Mouse (Mus musculus) c-Kit-positive CD71-positive TER-119-negative erythroid progenitor cells, embryonic 14.5 days (primary cell): ENCODE measurements around the gene Slc22a12.
A peak's percentile ranks its signal among the peaks of the same experiment; 100 is the strongest.

Experiments
- DNase-seq: peaks from one replicate; pipeline ENCODE4 v3.0.0-alpha.2; 2013; ENCODE audit warnings: low read depth

Gene Slc22a12

DNA sequence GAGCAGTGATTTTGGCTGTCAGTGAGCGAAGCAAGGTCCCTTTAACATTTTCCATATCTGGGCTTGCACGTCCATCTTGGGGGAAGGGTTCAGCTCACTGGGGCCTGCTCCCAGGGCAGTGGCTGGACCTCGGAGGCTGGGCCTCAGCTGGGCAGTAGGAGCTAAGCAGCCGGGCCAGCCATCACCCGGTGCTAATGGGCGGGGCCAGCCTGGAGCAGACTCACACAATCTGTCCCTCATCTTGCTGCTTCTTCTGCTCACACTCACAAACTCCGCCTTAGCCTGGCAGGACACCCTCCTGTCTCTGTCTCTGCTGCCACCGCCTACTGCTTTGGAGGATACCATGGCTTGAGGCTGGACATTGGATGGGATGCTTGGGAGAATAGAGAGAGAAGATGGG lies 26.7 kb downstream of the Slc22a12 start:
- no peak for DNase-seq

DNA sequence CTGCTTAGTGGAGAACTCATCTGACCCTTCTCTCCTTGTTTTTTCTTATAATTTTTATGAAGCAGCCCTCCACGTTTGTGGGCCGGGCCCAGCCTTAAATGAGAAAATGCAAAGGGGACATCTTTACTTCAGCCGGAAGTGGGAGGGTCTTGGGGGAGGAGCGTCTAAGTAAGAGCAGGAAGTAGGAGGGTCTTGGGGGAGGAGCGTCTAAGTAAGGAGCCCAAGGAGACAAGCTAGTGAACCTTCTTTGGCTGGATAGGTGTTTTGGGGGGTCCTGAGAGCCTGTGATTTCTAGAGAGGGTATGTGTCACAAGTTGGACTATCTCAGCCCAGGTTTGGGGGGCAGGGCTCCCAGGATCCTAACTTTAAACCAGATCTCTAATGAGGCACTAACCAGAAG lies 27.4 kb downstream of the Slc22a12 start:
- no peak for DNase-seq

DNA sequence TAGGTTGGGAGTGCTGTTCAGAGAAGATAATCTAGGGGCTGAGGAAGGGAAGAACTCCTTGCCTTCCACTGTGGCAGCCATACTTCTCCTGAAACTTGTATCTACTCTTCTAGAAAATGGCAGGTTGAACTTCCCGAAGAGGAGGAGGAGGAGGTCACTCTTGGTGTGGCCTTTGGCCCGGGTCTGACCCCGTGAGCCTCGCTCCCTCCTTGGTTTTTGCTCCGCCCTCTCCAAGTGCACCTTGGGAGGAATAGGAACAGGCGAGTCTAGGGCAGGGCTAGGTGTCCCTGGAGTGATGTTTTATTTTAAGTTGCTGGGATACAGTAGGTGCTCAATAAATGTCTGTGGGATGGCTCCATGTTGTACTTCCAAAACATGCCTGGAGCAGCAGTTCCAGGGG lies 27.9 kb downstream of the Slc22a12 start:
- DNase-seq, result no peak

DNA sequence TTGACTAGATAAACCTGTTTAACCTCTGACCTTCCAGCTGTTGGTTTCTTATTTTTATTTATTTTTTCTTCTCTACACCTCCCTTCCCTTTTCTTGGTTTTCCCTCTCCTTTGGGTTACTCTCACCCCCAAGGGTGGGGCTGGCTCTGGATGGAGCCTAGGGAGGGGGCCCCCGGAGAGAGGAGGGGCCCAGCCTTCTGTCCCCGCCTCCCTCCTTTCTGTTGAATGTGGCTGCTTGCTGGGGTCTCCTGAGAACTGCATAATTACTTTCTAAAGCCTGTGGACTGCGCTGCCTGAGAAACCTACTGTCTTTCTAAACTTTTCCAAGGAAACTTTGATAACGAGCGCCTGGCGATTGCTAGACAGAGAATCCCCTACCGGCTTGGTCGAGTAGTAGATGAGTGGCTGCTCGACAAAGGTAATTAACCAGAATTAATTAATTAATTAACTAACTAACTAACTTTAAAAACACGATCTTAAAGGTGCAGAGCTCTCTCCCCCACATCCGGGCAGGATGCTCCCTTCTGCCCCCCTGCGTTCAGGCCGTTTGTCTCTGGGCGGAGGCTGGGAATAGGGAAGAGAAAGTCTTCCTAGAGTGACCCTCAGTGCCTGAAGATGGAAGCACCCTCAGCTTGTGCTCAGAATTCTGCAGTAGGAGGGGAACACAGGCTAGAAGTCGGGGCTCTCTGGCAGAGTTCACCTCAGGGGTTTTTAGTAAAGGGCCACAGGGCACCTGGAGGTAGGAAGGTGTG lies 29.3 kb downstream of the Slc22a12 start:
- no peak for DNase-seq

DNA sequence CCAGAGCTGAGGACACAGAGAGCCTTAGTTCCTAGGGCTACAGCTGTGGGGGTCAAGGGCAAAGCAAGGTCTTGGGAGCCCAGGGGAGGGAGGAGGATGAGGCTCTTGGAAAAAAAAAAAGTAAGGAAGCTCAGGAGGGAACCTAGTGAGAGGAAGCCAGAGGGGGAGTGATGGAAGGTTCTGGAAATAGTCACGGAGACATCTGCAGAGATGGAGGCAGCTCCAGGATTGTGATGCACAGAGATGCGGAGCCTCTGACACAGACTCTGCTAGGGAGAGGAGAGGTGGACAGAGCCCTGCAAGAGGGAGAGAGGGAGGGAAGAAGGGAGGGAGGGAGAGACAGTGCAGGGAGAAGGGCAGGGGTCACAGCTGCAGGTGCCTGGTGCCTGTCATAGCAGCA lies 32.3 kb downstream of the Slc22a12 start:
- DNase-seq, result no peak

DNA sequence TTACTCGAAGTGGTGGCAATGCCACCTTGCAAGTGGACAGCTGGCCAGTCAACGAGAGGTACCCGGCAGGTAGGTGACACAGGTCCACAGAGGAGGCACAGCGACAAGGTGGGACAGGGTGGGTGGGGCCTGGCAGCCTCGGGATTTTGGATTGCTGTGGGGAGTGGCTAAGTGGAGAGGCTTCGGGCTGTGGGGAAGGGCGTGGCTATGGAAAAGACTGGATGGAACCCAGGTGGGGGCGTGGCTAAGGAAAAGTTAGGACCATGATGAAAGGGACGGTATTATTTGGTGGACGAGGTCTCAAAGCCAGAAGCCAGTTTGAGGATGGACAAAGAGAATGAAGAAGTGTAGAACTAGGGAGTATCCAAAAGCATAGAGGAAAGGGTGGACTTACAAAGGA lies 33.0 kb downstream of the Slc22a12 start:
- no peak for DNase-seq

DNA sequence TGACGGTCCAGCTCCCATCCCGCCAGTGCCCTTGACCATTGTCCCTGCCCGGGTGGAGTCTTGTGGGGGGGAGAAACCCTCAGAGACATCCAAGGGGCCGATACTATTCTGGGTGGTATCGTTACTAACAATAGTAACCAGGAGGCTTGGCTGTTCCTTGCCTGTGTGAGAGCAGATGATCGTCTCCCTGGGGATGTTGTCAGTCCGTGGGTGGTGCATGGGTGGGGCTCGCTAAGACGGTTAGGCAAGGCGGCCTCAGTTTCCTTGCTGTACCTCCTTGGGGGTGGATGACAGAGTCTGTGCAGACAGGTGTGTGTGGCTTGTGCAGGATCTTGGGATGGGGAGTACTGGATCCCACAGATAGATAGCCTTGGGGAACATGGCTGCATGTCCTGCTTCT lies 35.4 kb downstream of the Slc22a12 start:
- no peak for DNase-seq

DNA sequence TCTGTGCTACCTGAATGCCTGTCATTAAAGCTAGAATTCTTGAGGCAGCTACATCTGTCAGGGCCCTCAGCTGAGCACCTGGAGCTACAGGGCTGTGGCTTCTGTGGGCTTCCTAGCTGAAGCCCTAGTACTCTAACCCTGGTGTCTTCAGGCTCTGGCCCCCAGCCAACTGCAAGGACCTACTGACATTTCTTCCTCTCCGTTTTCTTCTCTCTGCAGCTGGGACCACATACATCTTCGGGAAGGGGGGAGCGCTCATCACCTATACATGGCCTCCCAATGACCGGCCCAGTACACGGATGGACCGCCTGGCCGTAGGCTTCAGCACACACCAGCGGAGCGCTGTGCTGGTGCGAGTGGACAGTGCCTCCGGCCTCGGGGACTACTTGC lies 38.2 kb downstream of the Slc22a12 start:
- DNase-seq, result no peak

DNA sequence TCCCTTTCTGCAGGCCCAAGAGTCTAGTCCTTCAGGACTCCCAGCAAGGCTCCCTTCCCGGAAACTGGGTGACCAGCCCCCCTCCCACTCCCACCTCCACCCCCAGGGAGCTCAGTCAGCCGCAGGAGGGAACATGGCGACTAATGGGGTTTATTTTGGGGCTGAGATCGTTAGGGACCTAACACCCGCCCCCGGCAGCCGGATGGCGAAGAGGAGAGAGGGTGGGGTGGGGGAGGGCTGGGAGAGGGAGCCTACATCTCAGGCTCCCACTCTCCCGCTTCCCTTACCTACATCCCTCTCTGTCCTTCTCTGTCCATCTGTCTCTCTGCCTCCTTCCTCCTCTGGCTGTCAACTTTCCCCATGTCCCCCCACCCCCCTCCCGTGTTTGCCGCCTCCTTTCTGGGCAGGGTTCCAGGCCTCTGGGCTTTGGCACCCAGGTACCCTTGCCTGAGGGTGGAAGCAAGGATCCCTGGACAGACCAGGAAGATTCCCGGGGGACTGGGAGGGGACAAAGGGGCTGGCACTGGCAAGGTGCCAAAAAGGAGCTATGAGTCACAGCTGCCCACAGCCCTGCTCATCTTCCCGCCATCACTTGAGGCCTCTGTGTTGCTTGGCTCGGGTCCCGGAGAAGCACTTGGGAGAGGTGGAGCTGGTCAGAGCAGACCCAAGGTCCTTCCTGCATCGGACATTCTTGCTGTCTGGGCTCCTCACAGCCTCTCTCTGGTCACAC lies 38.7 kb downstream of the Slc22a12 start:
- no peak for DNase-seq

DNA sequence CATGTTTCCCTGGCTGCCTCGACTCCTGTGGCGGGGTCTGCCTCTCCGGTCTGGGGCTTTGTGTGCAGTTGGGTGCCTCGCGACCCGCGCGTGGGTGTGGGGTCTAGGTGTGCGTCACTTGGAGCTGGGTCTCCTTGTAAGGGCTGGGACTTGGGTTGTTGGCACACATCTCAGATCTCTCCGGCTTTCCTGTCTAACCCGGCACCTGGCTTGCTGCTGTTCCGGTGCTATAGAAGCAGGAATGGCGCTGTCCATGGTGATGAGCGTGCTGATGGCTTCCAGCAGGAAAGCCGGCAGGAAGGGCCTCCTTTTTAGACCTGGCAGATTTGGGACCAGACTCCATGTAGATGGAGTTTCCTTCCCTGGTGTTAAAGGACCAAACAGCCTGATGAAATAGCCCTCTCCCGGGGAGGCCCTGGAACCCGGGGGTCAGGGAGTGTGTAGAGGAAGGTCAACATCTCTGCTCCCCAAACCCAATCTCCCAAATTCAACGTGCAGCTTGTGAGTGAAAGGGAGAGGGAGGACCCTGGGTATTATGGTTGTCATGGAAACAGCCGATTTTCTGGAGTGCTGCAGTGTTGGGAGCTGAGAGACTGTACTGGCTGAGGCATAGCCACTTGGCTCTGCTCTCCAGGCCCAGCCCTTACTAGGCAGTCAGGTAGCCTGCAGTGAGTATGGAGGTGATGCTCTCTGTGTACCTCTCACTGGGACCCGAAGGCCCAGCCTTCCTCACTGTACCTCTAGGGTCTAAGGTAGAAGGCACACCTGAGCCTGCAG lies 40.1 kb downstream of the Slc22a12 start:
- DNase-seq, result peak; percentile 11

DNA sequence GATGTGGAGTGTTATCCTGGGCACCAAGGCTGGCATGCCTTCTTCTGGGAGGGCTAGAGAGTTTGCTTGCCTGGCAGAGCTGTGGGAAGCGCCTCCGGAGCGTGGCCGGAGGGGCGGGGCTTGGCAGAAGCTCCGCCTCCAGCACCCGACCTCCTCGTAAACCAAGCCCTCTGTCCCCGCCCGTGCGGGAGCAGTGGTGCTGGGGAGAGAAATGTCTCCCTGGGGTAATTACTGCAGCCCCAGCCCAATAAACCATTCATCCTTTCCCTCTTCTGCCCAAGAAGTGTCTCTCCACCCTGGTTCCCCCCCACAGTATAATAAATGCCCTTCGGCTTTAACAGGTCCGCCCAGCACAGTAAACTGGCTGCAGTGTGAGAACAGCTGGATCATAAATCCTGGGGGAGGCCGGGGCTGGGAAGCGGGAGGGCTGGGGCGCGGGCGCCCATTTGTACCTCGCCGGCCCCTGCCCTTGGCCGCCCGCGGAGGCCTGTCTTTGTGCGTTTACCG lies 40.7 kb downstream of the Slc22a12 start:
- peak; percentile 8 for DNase-seq

DNA sequence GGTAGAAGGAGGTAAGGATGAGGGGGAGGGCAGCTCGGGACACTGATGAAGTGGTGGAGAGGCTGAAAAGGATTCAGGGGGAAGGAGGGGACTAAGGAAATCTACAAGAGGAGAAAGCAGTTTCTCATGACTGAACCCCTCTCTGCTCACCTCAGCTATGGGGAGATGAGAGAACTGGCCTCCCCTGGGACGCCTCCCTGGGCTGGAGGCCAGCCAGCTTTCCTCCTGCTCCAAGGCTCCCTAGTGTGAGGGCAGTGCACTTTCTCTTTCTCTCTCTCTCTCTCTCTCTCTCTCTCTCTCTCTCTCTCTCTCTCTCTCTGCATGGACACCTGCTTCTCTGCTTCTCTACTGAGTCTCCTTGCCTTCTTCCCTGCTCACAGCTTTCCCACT lies 42.2 kb downstream of the Slc22a12 start:
- no peak for DNase-seq

DNA sequence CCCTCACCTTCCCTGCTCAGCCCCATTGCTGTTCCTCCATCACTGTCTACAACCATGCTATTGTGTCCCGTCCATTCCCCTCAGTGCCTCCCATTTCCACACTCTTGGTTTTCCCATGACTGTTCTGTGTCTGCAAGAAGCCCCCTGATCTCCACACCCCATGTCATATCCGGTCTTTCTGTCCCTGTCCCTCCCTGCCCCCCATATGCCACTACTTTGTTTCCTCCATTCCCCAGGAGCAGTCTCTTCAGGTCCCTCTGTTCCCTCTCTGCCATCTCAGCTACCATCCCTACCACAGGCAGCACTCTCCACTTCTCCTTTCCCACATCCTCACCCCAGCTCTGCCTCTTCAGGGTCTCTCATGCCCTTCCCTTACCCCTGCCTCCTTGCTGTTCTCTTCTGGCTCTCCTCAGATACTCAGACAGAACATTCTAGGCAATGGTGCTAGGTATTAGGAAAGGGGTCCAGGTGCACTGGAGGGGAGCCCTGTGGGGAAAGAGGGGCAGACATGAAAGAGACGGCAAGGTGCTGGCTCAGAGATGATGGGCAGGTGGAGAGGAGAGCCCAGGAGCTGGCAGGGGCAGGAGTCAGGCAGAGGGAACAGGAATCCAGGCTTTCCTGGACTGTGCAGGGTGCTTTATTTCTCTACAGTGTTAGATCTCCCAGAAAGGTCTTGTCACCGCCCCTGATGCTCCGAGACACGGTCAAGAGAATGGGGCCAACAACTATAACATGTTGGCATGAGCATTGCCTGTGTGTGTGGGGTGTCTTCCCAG lies 42.8 kb downstream of the Slc22a12 start:
- no peak for DNase-seq

DNA sequence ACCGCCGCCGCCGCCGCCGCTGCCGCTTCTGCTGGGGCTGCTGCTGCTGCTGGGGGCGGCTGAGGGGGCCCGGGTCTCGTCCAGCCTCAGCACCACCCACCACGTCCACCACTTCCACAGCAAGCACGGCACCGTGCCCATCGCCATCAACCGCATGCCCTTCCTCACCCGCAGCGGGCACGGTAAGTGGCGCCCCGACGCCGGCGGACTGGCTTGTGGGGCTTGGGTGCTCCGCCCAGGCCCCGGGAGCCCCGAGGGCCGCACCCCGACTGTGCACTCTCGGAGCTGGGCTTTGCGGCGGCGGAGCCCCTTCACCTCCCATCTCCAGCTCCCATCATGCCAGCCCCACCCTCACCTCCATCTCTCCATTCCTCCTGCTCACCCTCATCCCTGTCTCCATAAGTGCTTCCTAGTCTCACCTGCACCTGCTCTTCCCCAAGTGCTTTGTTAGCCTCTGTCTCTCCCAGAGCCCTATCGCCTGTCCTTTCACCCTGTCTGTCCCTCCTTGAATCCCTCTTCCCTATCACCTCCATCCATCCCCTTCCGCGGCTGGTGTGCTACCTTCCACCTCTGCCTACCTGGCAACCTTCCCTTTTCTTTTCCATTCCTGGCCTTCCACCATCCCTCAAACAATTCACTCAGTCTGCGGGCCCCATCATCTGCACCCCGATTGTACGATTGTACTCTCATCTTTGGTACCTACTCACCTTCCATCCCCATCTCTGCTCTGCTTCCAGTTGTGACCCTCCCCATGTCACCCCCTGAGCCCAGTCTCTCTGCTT lies 44.3 kb downstream of the Slc22a12 start:
- no peak for DNase-seq

DNA sequence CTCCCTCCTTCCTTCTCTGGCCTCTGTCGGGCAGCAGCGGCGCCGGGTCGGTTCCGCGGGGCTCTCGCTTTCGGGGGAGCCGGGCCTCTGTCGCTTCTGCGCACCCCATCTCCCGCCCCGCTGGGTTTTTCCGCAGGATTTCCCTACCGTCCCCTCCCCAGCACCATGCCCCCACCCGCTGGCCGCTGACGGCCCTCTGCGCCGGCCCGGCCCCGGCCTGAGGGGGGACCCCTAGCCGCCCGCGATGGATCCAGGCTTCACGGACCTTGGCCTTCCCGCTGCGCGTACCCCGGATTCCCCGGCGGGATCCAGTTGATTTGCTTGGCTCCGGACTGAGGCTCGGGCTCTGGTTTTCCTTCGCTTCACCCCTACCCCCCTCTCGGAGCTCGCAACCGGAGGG lies 45.0 kb downstream of the Slc22a12 start:
- no peak for DNase-seq

DNA sequence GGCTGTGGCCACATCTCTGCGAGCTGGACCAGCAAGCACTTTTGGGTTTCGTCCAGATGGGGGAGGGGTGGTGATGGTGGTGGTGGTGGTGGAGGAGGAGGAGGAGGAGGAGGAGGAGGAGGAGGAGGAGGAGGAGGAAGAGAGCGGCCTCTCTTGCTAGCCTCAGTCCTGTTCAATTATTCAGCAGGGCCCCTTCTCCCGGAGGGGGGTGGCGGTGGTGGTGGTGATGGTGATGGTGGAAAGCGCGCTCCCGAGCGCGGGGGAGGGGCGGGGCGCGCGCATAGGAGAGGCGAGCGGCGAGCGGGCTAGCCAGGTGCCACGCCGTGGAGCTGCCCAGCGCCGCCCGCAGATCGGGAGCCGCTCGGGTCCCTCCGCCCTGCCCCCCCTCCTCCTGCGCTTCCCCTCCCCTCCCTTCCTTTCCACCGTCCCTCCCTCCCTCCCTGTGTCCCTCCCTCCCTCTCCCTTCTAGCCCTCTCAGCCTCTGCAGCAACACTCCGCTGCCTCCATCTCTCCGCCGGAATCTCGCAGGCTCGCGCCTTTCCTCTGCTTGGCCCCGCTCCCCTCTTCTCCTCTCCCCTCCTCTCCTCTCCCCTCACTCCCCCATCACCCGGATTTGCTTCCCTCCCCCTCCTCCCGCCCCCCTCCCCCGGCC lies 45.6 kb downstream of the Slc22a12 start:
- no peak for DNase-seq

DNA sequence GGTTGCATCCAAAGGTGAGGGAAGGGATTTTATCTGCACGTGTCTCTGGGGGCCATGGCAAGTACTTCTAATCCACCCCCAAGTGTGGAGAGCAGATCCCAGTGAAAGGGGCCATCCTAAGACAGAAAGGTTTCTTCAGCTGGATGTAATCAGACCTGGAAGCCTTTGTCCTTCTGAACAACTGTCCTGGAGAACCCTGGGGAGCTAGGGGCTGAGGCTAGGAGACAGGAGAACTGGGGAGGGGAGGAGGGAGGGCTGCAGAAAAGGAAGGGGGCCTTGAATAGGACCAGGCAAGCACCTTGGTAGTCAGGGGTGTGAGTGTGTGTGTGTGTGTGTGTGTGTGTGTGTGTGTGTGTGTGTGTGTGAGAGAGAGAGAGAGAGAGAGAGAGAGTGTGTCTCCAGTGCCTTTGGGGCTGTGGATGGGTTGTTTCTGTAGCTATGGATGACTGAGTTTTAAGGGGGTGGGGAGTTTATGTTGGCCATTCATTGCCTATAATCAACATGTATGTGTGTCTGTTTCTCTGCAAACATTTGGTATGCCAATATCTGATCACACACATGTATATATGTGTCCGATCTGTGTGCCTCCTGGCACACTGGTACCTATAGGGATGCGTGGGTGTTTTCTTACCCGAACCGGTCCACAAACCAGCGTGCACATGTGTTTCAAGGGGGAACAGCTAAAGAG lies 46.2 kb downstream of the Slc22a12 start:
- DNase-seq, result no peak

DNA sequence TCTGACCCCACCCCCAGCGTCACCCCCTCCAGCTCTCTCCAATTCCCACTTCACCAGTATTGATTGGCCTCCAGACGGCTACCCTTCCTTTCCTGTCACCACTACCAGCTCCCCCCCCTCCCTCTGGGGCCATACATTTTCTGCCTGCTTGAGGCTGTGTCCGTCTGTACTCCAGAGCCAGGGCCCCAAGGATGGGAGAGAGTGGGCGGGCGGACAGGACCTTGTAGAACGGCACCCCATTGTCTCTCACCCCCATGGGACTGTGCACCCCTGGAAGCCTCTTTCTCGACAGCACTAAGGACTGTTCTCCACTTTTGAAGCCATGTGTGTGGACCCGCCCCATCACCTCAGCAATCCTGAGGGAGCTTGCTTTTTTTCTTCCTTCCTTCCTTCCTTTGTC lies 47.1 kb downstream of the Slc22a12 start:
- DNase-seq, result no peak

DNA sequence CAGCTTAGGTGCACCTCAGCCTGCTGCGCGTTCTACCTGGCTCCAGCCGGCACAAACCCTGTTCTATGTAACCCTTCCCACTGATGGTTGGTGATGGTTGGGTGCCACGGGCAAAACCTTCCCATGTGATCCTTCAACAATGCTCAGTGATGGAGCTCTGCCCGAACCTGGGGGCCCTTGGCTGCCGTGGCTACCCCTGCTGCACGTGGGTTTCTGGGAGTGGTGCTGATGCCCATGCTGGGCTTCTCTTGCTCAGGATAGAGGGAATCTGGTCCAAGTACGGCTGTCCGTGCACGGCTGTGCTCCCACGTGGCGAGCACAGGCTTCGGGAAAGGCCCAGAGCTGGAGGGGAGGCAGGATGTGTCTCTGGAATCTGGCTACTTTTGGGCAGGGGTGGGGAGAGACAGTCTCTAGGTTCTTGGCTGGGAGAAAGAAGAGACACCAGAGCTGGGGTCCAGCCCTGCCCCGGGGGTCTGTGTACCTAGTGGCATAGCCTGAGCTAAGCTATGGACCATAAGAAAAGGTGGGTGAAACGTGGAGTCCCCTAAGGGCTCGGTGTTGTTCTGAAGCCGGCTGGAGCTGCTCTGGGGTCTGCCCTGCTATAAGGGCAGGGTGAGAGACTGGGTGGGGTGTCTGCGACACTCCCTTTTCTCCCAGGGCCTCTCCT lies 48.2 kb downstream of the Slc22a12 start:
- DNase-seq, result no peak

DNA sequence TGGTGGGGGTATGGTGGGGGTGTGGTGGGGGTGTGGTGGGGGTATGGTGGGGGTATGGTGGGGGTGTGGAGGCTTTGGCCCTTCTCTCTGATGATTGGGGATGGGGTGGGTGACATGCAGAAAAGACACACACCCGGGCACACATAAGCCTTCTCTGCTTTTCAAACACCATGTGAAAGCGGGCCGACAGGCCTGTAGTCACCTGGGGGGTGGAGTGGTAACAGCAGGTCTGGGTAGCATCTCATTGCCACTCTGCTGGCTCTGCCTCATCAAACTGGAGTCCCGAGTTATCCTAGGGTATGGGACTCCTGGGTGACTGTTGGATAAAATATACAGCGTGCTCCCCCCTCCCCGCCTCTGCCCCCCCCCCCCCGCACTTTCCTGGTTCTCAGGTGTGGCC lies 48.8 kb downstream of the Slc22a12 start:
- no peak for DNase-seq
